Mouse (Mus musculus) limb, embryonic 11.5 days (tissue): ENCODE results near the gene Atg101. TPM values are rescaled to one million over a fixed set of nuclear protein-coding genes. Genes with fewer than 3 reads are reported as not detected.
A peak's percentile ranks its signal among the peaks of the same experiment; 100 is the strongest.

ENCODE experiments used
- ATAC-seq: fragments of 200-750 bp; cut with Nextera tagmentation; 2 replicates; pipeline ENCODE4 v1.8.0; 2017; ENCODE audit warnings: low read depth; ENCODE audit not compliant: insufficient number of reproducible peaks, low FRiP score, low TSS enrichment
- DNase-seq: peaks from one replicate; pipeline ENCODE4 v3.0.0-alpha.2; 2015; ENCODE audit warnings: low spot score
- H3K27ac ChIP-seq: fragments of 300-500 bp; sonication (generic); replicated peaks from 2 replicates; pipeline ENCODE4 v1.5.1; 2014; ENCODE audit warnings: low read depth, mild to moderate bottlenecking, low read length
- H3K27me3 ChIP-seq: fragments of 300-500 bp; sonication (generic); 2 replicates; pipeline ENCODE4 v1.6.1; 2014; ENCODE audit warnings: mild to moderate bottlenecking, low read length, mixed read lengths; ENCODE audit not compliant: control insufficient read depth, insufficient read depth
- H3K36me3 ChIP-seq: fragments of 300-500 bp; sonication (generic); 2 replicates; pipeline ENCODE4 v1.6.1; 2014; ENCODE audit warnings: mild to moderate bottlenecking, low read length, moderate library complexity, mixed read lengths; ENCODE audit not compliant: control insufficient read depth, insufficient read depth
- H3K4me1 ChIP-seq: fragments of 300-500 bp; sonication (generic); 2 replicates; pipeline ENCODE4 v1.6.1; 2014; ENCODE audit warnings: low read length, mixed read lengths; ENCODE audit not compliant: control insufficient read depth, insufficient read depth
- H3K4me2 ChIP-seq: fragments of 300-500 bp; sonication (generic); 2 replicates; pipeline ENCODE4 v1.6.1; 2014; ENCODE audit warnings: low read depth, mild to moderate bottlenecking, moderate library complexity; ENCODE audit not compliant: severe bottlenecking
- H3K4me3 ChIP-seq: fragments of 300-500 bp; sonication (generic); 2 replicates; pipeline ENCODE4 v1.5.1; 2014; ENCODE audit warnings: low read depth, low read length
- H3K9ac ChIP-seq: fragments of 300-500 bp; sonication (generic); 2 replicates; pipeline ENCODE4 v1.6.1; 2014; ENCODE audit warnings: mild to moderate bottlenecking, low read length
- H3K9me3 ChIP-seq: fragments of 300-500 bp; sonication (generic); 2 replicates; pipeline ENCODE4 v1.6.1; 2016; ENCODE audit warnings: low read length; ENCODE audit not compliant: control insufficient read depth
- WGBS: fragments of 180-500 bp; shearing (Covaris S2); extraction: QIAGEN DNeasy Blood & Tissue Kit; methylation state at CpG from one replicate; pipeline ENCODE4 v1.1.7; 2014; 5-methylcytosine and 5-hydroxymethylcytosine counted together
- polyA plus RNA-seq: library from polyadenylated mRNA; unstranded; fragments of >200 nt; fragmentation: Nextera tagmentation; extraction: Ambion mirVana; gene quantifications from 2 replicates; pipeline ENCODE4 v1.2.1, GENCODE M21; 2014

The Atg101 gene
- polyA plus RNA-seq, 1 experiment from 2014 or later, result 73.1 TPM

DNA sequence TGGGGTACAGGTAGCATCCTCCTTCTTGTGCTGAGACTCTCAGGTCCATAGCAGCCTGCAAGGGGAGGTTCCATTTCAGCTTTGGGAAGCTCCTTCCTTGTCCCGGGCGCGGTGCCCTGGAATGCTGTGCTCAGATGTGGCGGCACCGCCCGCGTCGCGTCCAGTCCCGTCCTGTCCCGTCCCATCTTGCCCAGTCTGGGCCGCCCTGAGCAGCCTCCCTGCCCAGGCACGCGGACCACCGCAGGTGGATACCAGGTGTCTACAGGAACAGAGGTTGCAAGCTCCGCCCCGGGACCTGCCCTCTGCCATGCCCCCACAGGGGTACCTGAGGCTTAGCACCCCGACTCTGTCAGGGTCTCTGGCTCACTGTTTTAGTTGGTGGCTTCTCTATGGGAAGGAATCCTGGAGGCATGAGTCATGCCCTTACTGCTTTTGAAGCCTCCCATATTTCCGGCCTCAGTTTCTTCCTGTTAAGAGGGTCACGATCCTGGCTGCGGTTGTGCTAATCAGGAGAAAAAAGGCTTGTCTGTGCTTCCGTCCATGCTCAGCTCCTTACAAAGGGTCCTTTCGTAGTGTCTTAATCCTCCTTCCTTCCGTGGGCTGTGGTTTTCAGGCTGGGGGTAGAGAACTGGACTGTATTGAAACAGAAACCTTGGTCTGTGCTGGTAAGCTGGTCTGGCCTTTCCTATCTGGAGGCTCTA, 52.6 kb downstream of the Atg101 start:
- Histone ChIP-seq H3K9ac (no peak overlapping the region), H3K4me2 (no peak overlapping the region), H3K27me3 (no peaks in the 10 kb centered on the region), H3K27ac (no peak overlapping the region), H3K4me1 (no peaks in the 10 kb centered on the region), H3K4me3 (no peak overlapping the region), H3K36me3 (no peaks in the 10 kb centered on the region), H3K9me3 (no peaks in the 10 kb centered on the region)
- 52% methylated on average over 24 of the region's 24 CpGs for whole genome bisulfite sequencing
- DNase-seq (peak; percentile 51), ATAC-seq (no peak)

DNA sequence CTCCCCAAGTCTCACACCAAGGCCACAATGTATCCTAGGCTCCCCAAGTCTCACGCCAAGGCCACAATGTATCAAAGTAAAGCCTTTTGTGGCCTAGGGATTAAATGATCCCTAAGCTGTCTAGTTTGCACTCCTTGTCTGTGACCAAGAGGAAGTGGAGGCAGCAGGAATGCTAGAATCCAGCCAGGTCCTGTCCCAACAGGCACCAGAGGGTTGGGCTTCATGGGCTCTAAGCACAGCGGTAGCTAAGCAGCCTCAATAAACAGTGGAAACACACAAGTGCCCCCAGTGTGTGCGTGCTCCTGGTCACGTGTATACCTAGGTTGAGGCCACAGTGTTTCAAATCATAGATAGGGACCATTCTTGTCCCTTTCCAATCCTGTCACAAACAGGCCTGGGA, 54.3 kb downstream of the Atg101 start:
- Histone ChIP-seq H3K27me3 (no peaks in the 10 kb centered on the region), H3K4me1 (no peaks in the 10 kb centered on the region), H3K9me3 (no peaks in the 10 kb centered on the region), H3K4me3 (no peak overlapping the region), H3K9ac (no peak overlapping the region), H3K27ac (no peak overlapping the region), H3K4me2 (no peak overlapping the region), H3K36me3 (no peaks in the 10 kb centered on the region)
- WGBS, result 79% methylated on average over 4 of the region's 4 CpGs
- DNase-seq (no peak), ATAC-seq (no peak)

GRCm38 (mm10) chr15:101339537-101339936, 55.5 kb downstream of the Atg101 start:
- Histone ChIP-seq H3K4me3 (no peak overlapping the region), H3K4me2 (no peak overlapping the region), H3K27ac (no peak overlapping the region), H3K9ac (no peak overlapping the region), H3K4me1 (no peaks in the 10 kb centered on the region), H3K36me3 (no peaks in the 10 kb centered on the region), H3K27me3 (no peaks in the 10 kb centered on the region), H3K9me3 (no peaks in the 10 kb centered on the region)
- 0% methylated on average over 2 of the region's 2 CpGs for WGBS
- ATAC-seq (peak; percentile 65; the same call in 1 of the 2 replicates), DNase-seq (peak; percentile 94)

Other genes with a start within 250 kb of the Atg101 start
- not detected in 2 replicates for gene Gm47841, start 236.9 kb upstream of the Atg101 start, polyA plus RNA-seq
- 1.3 and 1.5 TPM in 2 replicates for gene Fignl2, start 205.7 kb upstream of the Atg101 start, polyA plus RNA-seq
- gene Ankrd33, start 168.5 kb upstream of the Atg101 start, polyA plus RNA-seq, result not detected in 2 replicates
- gene Acvrl1, start 155.8 kb upstream of the Atg101 start, polyA plus RNA-seq, result 3.8 and 5.0 TPM in 2 replicates
- gene Acvr1b, start 110.2 kb upstream of the Atg101 start, polyA plus RNA-seq, result 8.0 and 9.4 TPM in 2 replicates
- 6.7 and 7.7 TPM in 2 replicates for gene Grasp, start 60.1 kb upstream of the Atg101 start, polyA plus RNA-seq
- 3.5 and 4.0 TPM in 2 replicates for gene Nr4a1, start 30.0 kb upstream of the Atg101 start, polyA plus RNA-seq
- 4.2 and 5.6 TPM in 2 replicates for gene 6030408B16Rik, start 8.9 kb downstream of the Atg101 start, polyA plus RNA-seq
- gene Krt80, start 85.9 kb downstream of the Atg101 start, polyA plus RNA-seq, result 0.14 TPM in 1 of 2 replicates, not detected in the other
- gene Krt7, start 126.8 kb downstream of the Atg101 start, polyA plus RNA-seq, result 15.2 and 16.1 TPM in 2 replicates
- gene Krt87, start 154.5 kb downstream of the Atg101 start, polyA plus RNA-seq, result 0.09 TPM in 1 of 2 replicates, not detected in the other
- not detected in 2 replicates for gene Krt88, start 163.5 kb downstream of the Atg101 start, polyA plus RNA-seq
- gene Krt81, start 179.5 kb downstream of the Atg101 start, polyA plus RNA-seq, result not detected in 2 replicates
- not detected in 2 replicates for gene Krt86, start 189.2 kb downstream of the Atg101 start, polyA plus RNA-seq
- not detected in 2 replicates for gene Krt83, start 207.2 kb downstream of the Atg101 start, polyA plus RNA-seq
- gene Gm49425, start 233.0 kb downstream of the Atg101 start, polyA plus RNA-seq, result not detected in 2 replicates
- gene Krt84, start 248.5 kb downstream of the Atg101 start, polyA plus RNA-seq, result not detected in 2 replicates